Mouse (Mus musculus) heart, embryonic 11.5 days (tissue): Measurements from ENCODE around the gene Gsto1. TPM values are rescaled to one million over a fixed set of nuclear protein-coding genes. Genes with fewer than 3 reads are reported as not detected.
"Not testable (repeated sequence)": the region's sequence is repeated elsewhere in the genome, so short reads cannot be mapped to it uniquely, and the experiment has no call there.

Source experiments
- ATAC-seq: fragments of 200-750 bp; cut with Nextera tagmentation; replicated peaks from 2 replicates; pipeline ENCODE4 v1.8.0; 2017; ENCODE audit warnings: moderate library complexity; ENCODE audit not compliant: insufficient number of reproducible peaks, low FRiP score, low TSS enrichment
- H3K27ac ChIP-seq: fragments of 300-500 bp; sonication (generic); 2 replicates; pipeline ENCODE4 v1.5.1; 2014; ENCODE audit warnings: mild to moderate bottlenecking, low read depth, low read length
- H3K27me3 ChIP-seq: fragments of 300-500 bp; sonication (generic); 2 replicates; pipeline ENCODE4 v1.6.1; 2014; ENCODE audit warnings: mild to moderate bottlenecking, low read length, mixed read lengths; ENCODE audit not compliant: control insufficient read depth, insufficient read depth
- H3K36me3 ChIP-seq: fragments of 300-500 bp; sonication (generic); 2 replicates; pipeline ENCODE4 v1.6.1; 2014; ENCODE audit warnings: mild to moderate bottlenecking, low read length, moderate library complexity, mixed read lengths; ENCODE audit not compliant: control insufficient read depth, insufficient read depth
- H3K4me1 ChIP-seq: fragments of 300-500 bp; sonication (generic); 2 replicates; pipeline ENCODE4 v1.6.1; 2014; ENCODE audit warnings: low read length; ENCODE audit not compliant: control insufficient read depth, insufficient read depth
- H3K4me2 ChIP-seq: fragments of 300-500 bp; sonication (generic); 2 replicates; pipeline ENCODE4 v1.6.1; 2014; ENCODE audit warnings: mild to moderate bottlenecking, moderate library complexity
- H3K4me3 ChIP-seq: fragments of 300-500 bp; sonication (generic); 2 replicates; pipeline ENCODE4 v1.5.1; 2014; ENCODE audit warnings: low read depth, low read length
- H3K9ac ChIP-seq: fragments of 300-500 bp; sonication (generic); 2 replicates; pipeline ENCODE4 v1.6.1; 2014; ENCODE audit warnings: mild to moderate bottlenecking, low read depth, low read length, moderate library complexity
- H3K9me3 ChIP-seq: fragments of 300-500 bp; sonication (generic); replicated peaks from 2 replicates; pipeline ENCODE4 v1.6.1; 2016; ENCODE audit warnings: low read length; ENCODE audit not compliant: control insufficient read depth
- WGBS: fragments of 180-500 bp; shearing (Covaris S2); extraction: QIAGEN DNeasy Blood & Tissue Kit; methylation state at CpG from one replicate; pipeline ENCODE4 v1.1.7; 2014; ENCODE audit not compliant: insufficient replicate concordance; 5-methylcytosine and 5-hydroxymethylcytosine counted together
- polyA plus RNA-seq: library from polyadenylated mRNA; unstranded; fragments of >200 nt; fragmentation: Nextera tagmentation; extraction: Ambion mirVana; gene quantifications from 2 replicates; pipeline ENCODE4 v1.2.1, GENCODE M21; 2014

Gene Gsto1
- polyA plus RNA-seq, 1 experiment from 2014 or later = 84.0 TPM

DNA sequence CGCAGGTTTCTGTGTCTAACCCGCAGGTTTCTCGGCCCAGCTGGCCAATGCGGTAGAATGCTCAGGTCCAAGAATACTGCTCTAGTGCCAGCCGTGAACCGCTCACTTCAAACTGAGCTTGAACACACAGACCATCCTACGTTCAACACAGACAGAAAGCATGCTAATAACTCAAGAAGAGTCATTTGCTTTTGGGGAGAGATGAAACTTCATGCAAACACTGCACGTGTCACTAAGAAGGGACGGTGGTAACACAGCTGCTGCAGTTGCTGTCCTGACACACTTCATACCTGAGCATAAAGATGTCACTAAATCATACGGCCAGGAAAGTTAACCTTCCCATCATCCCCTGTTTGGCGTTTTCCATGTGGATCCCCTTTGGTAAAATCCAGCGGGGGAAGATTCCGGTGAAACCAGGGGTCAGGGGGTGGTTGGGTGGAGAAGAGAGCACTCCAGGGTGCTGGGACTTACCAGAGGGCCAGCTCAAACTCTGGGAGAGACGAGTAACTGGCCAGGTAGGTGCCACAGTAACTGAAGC lies 24.8 kb upstream of the Gsto1 start:
- Histone ChIP-seq H3K9me3 (no peaks in the 10 kb centered on the region), H3K9ac (no peak overlapping the region), H3K27me3 (no peaks in the 10 kb centered on the region), H3K4me1 (no peaks in the 10 kb centered on the region), H3K4me2 (no peak overlapping the region), H3K4me3 (no peak overlapping the region), H3K27ac (no peak overlapping the region), H3K36me3 (no peaks in the 10 kb centered on the region)
- ATAC-seq = no peak
- 78% methylated on average over 14 of the region's 14 CpGs for WGBS

DNA sequence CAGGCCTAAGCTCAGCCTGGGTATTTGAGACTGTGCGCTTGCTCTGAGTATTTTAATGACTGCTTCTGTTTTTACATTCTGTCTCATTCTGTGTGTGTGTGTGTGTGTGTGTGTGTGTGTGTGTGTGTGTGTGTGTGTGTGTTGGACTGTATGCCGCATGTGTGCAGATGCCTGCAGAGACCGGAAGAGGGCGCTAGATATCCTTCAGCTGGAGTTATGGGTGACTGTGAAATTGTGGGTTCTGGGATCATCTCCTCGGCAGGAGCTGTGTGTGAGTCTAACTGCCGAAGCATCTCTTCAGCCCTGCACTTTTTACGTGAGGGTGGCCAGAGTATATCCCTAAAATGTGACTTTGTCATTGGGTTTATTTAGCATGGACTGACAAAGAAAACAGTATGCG lies 23.7 kb upstream of the Gsto1 start:
- no peaks in the 10 kb centered on the region for H3K36me3 ChIP-seq
- H3K27ac ChIP-seq = no peak overlapping the region
- no peak overlapping the region for H3K4me3 ChIP-seq
- no peak for ATAC-seq
- H3K4me1 ChIP-seq = no peaks in the 10 kb centered on the region
- no peaks in the 10 kb centered on the region; the same call in 1 of the 2 replicates for H3K27me3 ChIP-seq
- 93% methylated on average over 8 of the region's 8 CpGs for WGBS
- no peak overlapping the region for H3K4me2 ChIP-seq
- no peak overlapping the region for H3K9ac ChIP-seq
- H3K9me3 ChIP-seq = no peaks in the 10 kb centered on the region

DNA sequence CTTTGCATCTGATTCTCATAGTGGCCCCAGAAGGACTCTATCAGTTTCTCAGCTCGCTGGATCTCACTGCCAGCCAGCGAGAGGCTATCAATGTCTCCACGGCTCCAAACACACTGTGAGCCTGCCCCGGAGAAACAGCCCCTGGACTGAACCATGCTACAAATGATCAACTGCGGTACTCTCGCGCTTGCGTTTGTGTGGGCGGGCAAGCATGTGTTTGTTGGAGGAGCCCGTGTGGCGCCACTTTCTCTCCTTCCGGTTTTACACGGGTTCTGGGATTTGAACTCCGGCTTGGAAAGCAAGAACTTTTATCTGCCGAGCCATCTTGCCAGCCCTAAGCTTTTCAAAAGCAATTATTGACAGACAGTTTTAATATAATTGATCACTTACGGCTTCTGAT lies 22.5 kb upstream of the Gsto1 start:
- no peak for ATAC-seq
- H3K9ac ChIP-seq = no peak overlapping the region
- H3K9me3 ChIP-seq = no peaks in the 10 kb centered on the region
- no peaks in the 10 kb centered on the region for H3K36me3 ChIP-seq
- peaks cover 9% of the 10 kb centered on the region for H3K27me3 ChIP-seq
- H3K4me2 ChIP-seq = no peak overlapping the region
- H3K4me1 ChIP-seq = peaks cover 2% of the 10 kb centered on the region; the same call in 1 of the 2 replicates
- no peak overlapping the region for H3K27ac ChIP-seq
- WGBS = 72% methylated on average over 16 of the region's 16 CpGs
- H3K4me3 ChIP-seq = no peak overlapping the region

DNA sequence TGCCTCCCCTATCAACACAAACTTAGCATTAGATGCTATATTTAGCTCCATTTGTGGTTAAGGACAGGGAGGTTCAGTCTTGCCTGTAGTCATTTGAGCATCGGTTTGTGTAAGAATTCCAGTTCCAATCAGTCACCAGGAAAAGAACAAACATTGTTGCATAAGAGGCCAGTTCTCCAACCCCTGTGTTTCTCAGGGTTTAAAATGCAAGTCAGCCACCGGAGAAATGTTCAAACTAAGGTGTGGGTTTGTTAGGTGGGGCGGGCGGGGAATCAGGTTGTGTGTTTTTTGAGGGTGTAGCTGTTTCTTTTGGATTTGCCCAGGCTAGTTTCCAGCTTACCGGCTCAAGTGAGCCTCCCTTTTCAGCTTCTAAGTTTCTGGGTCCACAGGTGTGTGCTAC lies 20.2 kb upstream of the Gsto1 start:
- peaks cover 16% of the 10 kb centered on the region for H3K27me3 ChIP-seq
- H3K9me3 ChIP-seq = no peaks in the 10 kb centered on the region
- 77% methylated on average over 5 of the region's 5 CpGs for WGBS
- H3K36me3 ChIP-seq = no peaks in the 10 kb centered on the region
- no peak overlapping the region for H3K9ac ChIP-seq
- H3K27ac ChIP-seq = no peak overlapping the region
- H3K4me3 ChIP-seq = no peak overlapping the region
- peaks cover 5% of the 10 kb centered on the region; the same call in 1 of the 2 replicates for H3K4me1 ChIP-seq
- no peak overlapping the region for H3K4me2 ChIP-seq
- ATAC-seq = no peak

DNA sequence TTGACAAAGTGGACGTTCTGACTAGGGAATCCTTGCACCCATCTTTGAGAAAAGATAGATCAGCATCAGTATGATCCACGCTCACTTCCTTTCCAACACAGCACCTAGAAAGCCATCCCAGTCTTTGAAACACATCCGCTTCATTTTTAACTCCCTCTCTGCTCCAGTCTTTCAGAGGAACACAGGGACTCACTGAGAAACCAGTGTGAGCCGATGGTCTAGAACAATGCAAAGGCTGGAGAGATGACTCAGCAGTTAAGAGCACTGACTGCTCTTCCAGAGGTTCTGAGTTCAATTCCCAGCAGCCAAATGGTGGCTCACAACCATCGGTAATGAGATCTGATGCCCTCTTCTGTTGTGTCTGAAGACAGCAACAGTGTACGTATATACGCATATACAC lies 19.0 kb upstream of the Gsto1 start:
- no peak overlapping the region for H3K27ac ChIP-seq
- peaks cover 5% of the 10 kb centered on the region; the same call in 1 of the 2 replicates for H3K4me1 ChIP-seq
- no peaks in the 10 kb centered on the region for H3K36me3 ChIP-seq
- no peaks in the 10 kb centered on the region for H3K9me3 ChIP-seq
- 84% methylated on average over 7 of the region's 7 CpGs for WGBS
- no peak overlapping the region for H3K4me3 ChIP-seq
- H3K27me3 ChIP-seq = peaks cover 19% of the 10 kb centered on the region
- H3K4me2 ChIP-seq = no peak overlapping the region
- ATAC-seq = no peak
- H3K9ac ChIP-seq = no peak overlapping the region

DNA sequence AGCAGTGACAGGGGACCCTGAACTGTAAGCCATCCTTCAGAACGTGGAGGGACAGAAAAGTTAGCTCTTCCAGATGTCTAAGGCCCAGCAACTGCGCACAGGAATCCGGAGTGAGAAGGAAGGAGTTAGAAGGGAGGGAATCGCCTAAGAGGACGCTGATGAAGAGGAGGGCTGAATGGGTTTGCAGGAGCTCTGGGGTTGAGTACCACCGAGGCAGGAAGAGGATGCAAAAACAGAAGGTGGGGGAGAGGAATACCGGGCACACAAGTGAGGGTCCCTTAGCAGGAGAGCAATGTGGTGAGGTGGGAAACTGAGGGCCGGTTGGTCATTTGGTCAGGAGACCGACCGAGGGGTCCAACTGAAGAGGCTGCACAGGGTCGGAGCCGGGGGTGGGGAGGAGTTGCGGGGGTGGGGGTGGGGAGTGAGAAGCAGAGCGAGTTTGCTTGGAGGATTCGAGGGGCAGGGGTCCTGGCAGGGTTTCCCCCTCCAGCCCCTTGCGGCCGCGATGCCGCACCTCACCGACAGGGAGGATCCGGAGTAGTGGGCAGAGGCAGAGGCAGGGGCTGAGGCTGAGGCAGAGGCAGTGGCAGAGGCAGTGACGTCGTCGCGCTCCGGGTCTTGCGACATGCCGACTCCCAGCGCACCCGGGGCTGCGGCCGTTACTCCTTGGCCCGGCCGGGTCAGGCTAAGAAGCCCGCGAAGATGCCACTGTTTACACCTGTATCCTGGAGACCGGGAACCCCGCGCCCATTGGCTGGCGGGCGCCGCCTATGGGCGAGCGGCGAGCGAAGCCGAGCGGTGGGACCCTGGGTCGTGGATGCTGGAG lies 17.9 kb upstream of the Gsto1 start:
- Histone ChIP-seq H3K36me3 (no peaks in the 10 kb centered on the region), H3K4me1 (peaks cover 5% of the 10 kb centered on the region; the same call in 1 of the 2 replicates), H3K4me2 (peak overlapping the region; percentile 89), H3K9ac (peak overlapping the region; percentile 46; the same call in 1 of the 2 replicates), H3K9me3 (no peaks in the 10 kb centered on the region), H3K27ac (no peak overlapping the region), H3K27me3 (peaks cover 19% of the 10 kb centered on the region), H3K4me3 (peak overlapping the region; percentile 47)
- WGBS = 3% methylated on average over 49 of the region's 49 CpGs
- ATAC-seq = peak; percentile 71

DNA sequence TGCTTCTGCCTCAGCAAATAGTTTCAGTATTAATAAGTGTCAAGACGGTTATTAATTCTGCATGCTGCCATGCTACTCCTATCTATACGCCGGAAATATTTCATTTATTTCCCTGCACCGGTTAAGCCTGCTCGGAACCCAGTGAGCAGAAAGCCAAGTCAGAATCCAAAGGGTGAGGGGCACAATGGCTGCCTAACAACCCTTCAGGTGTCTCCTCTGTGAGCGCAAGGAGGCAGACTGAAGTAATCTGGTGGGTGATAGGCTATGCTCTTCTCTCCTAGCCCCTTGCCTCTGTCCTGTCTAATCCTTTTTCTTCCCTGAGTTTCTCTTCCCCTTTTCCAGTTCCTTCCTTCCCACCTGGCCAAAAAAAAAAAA lies 17.3 kb upstream of the Gsto1 start:
- H3K9ac ChIP-seq = peak overlapping the region; percentile 46; the same call in 1 of the 2 replicates
- peaks cover 5% of the 10 kb centered on the region; the same call in 1 of the 2 replicates for H3K4me1 ChIP-seq
- peaks cover 19% of the 10 kb centered on the region for H3K27me3 ChIP-seq
- H3K4me3 ChIP-seq = peak overlapping the region; percentile 47
- 0% methylated on average over 6 of the region's 6 CpGs for WGBS
- H3K4me2 ChIP-seq = peak overlapping the region; percentile 89
- H3K27ac ChIP-seq = no peak overlapping the region
- no peaks in the 10 kb centered on the region for H3K36me3 ChIP-seq
- ATAC-seq = peak; percentile 7; the same call in 1 of the 2 replicates
- no peaks in the 10 kb centered on the region for H3K9me3 ChIP-seq

DNA sequence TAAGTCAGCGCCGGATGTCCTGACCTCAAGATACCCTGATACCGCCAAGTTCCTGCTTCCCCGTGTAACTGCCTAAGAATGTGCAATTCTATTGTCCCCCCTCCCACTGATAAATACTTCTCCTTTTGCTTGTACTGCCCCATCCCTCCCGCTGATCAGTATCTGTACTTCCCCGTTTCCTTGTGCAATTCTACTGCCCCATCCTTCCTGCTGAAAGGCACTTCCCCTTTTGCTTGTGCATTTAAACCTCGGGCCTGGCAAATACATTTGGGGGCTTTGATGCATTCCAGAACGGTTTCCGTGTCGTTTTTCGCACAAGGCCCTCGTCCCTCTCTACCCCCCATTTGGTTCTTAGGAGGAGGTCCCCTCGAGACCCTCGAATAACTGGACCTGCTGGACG lies 13.5 kb upstream of the Gsto1 start:
- 70% methylated on average over 15 of the region's 15 CpGs for WGBS
- not testable (repeated sequence) for ATAC-seq, H3K4me3 ChIP-seq, H3K9me3 ChIP-seq, H3K36me3 ChIP-seq, H3K27ac ChIP-seq, H3K4me1 ChIP-seq, H3K4me2 ChIP-seq, H3K9ac ChIP-seq
- H3K27me3 ChIP-seq = peaks cover 19% of the 10 kb centered on the region
